Mouse (Mus musculus) kidney, embryonic 16.5 days (tissue): ENCODE measurements around the gene Fbln7. TPM values are rescaled to one million over a fixed set of nuclear protein-coding genes. Genes with fewer than 3 reads are reported as not detected.

Experiments
- ATAC-seq: fragments of 200-750 bp; cut with Nextera tagmentation; 2 replicates; pipeline ENCODE4 v1.8.0; 2017; ENCODE audit warnings: moderate TSS enrichment; ENCODE audit not compliant: low FRiP score, low TSS enrichment
- H3K27ac ChIP-seq: fragments of 300-500 bp; sonication (generic); 2 replicates; pipeline ENCODE4 v1.5.1; 2014; ENCODE audit warnings: low read length
- H3K27me3 ChIP-seq: fragments of 300-500 bp; sonication (generic); 2 replicates; pipeline ENCODE4 v1.6.1; 2014; ENCODE audit warnings: low read length, control low read depth, mixed read lengths; ENCODE audit not compliant: insufficient read depth
- H3K36me3 ChIP-seq: fragments of 300-500 bp; sonication (generic); 2 replicates; pipeline ENCODE4 v1.6.1; 2014; ENCODE audit warnings: low read length, control low read depth, mixed read lengths; ENCODE audit not compliant: insufficient read depth
- H3K4me1 ChIP-seq: fragments of 300-500 bp; sonication (generic); 2 replicates; pipeline ENCODE4 v1.6.1; 2014; ENCODE audit warnings: low read length, control low read depth, mixed read lengths; ENCODE audit not compliant: insufficient read depth
- H3K4me2 ChIP-seq: fragments of 300-500 bp; sonication (generic); replicated peaks from 2 replicates; pipeline ENCODE4 v1.6.1; 2014; ENCODE audit warnings: low read depth, low read length
- H3K4me3 ChIP-seq: fragments of 300-500 bp; sonication (generic); 2 replicates; pipeline ENCODE4 v1.5.1; 2014; ENCODE audit warnings: mild to moderate bottlenecking, low read length
- H3K9ac ChIP-seq: fragments of 300-500 bp; sonication (generic); replicated peaks from 2 replicates; pipeline ENCODE4 v1.6.1; 2014; ENCODE audit warnings: low read length
- H3K9me3 ChIP-seq: fragments of 300-500 bp; sonication (generic); 2 replicates; pipeline ENCODE4 v1.6.1; 2016; ENCODE audit warnings: low read length, control low read depth
- WGBS: fragments of 180-500 bp; shearing (Covaris S2); extraction: QIAGEN DNeasy Blood & Tissue Kit; methylation state at CpG from one replicate; pipeline ENCODE4 v1.1.7; 2014; 5-methylcytosine and 5-hydroxymethylcytosine counted together
- polyA plus RNA-seq: library from polyadenylated mRNA; unstranded; fragments of >200 nt; fragmentation: Nextera tagmentation; extraction: Ambion mirVana; gene quantifications from 2 replicates; pipeline ENCODE4 v1.2.1, GENCODE M21; 2015

Fbln7 gene
- polyA plus RNA-seq, 1 experiment from 2014 or later, result 8.1 TPM

DNA sequence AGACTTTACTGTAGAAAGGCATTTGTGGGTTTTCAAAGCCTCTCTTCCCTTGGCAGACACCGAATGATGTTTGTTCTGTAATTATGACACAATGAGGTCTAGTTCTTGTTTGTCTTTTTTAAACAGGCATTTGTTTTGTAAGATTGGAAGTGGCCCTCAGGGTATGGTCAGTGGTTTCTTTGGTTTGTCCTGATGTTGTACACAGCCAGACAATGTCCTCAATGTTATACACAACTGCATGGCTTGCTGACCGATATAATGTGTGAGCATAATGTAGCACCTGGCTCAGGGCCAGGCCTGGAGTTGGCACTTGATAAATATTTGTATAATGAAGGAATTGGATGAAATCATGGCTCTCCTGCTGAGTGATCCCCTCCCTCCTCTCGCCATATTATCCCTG lies 2.9 kb upstream of the Fbln7 start:
- Histone ChIP-seq H3K27ac (no peak overlapping the region), H3K9ac (no peak overlapping the region), H3K4me1 (peaks cover 6% of the 10 kb centered on the region; the same call in 1 of the 2 replicates), H3K4me3 (no peak overlapping the region), H3K27me3 (no peaks in the 10 kb centered on the region), H3K36me3 (no peaks in the 10 kb centered on the region), H3K9me3 (no peaks in the 10 kb centered on the region), H3K4me2 (no peak overlapping the region)
- WGBS, result 65% methylated on average over 3 of the region's 3 CpGs
- ATAC-seq, result no peak

DNA sequence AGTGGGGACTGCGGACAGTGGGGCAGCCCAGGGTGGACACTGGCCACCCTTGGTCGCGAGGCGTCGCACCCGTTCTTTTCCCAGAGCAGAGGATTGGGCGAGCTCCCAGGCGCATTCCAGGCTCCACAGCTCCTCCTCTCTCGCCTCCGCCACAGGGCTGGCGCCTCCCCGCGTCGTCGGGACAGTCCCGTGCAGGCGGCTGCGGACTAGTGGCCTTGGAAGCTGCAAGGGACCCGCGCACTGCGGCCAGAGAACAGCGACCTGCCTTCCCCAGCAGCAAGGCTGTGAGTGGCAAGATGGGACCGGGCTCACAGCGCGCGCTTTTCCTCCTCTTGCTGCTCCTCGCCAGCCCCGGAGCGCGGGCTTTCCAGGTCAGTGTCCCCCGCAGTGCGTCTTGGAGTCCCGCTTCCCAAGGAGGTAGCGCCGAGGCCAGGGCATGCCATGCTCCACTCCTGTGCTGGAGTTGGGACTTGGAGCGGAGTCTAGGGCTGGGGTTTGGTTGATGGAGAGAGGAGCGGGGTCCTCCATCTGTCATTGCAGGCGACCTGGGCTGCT lies 1.1 kb downstream of the Fbln7 start:
- Histone ChIP-seq H3K27ac (no peak overlapping the region), H3K27me3 (no peaks in the 10 kb centered on the region), H3K4me2 (peak overlapping the region; percentile 77), H3K4me1 (peaks cover 10% of the 10 kb centered on the region), H3K4me3 (peak overlapping the region; percentile 50), H3K9ac (peak overlapping the region; percentile 61), H3K9me3 (no peaks in the 10 kb centered on the region), H3K36me3 (no peaks in the 10 kb centered on the region)
- ATAC-seq, result peak; percentile 96
- WGBS, result under 1% methylated on average over 37 of the region's 38 CpGs

DNA sequence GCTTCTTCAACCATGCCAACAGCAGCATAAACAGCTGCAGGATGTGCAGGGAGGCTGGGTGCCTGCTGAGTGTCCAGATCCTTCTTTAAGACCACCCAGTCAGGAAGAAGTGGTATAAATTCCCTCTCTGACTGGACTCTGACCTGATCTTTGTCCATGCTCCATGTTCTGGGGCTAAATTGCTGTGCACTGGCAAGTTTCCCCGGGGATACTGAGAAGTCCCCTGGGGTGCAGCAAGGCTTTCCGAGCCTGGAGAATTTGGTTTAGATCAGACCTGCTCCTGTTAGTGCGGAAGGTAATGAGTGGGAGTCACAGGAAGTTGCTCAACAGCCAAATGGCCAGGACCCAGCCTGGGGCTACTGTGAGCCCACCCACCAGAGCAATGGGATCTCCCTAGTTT lies 2.3 kb downstream of the Fbln7 start:
- no peak overlapping the region for H3K4me2 ChIP-seq
- no peak overlapping the region for H3K9ac ChIP-seq
- H3K4me3 ChIP-seq, result no peak overlapping the region
- H3K27ac ChIP-seq, result no peak overlapping the region
- ATAC-seq, result no peak
- 35% methylated on average over 3 of the region's 3 CpGs for WGBS
- no peaks in the 10 kb centered on the region for H3K27me3 ChIP-seq
- H3K36me3 ChIP-seq, result no peaks in the 10 kb centered on the region
- H3K4me1 ChIP-seq, result peaks cover 10% of the 10 kb centered on the region
- no peaks in the 10 kb centered on the region for H3K9me3 ChIP-seq

DNA sequence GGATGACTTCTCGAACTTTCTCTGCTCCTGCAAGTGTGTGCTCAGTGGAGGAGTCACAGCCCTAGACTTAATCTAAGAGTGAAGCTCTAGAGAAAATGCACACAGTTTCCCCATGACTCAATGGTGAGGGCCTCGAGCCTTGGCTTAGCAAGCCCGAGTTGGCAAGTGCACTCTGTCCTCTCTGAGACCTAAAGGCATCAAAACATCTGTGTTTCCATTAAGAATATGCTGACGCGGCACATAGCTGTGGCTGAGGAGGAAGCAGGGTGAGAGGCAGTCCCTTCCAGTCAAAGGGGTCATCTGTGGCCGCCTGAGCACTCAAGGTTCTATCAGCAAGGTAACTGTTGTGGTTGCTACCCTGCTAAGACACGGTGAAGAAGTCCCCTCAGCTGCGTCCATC lies 8.9 kb downstream of the Fbln7 start:
- H3K27me3 ChIP-seq, result no peaks in the 10 kb centered on the region
- 62% methylated on average over 8 of the region's 8 CpGs for WGBS
- no peak overlapping the region for H3K4me3 ChIP-seq
- H3K9me3 ChIP-seq, result no peaks in the 10 kb centered on the region
- no peaks in the 10 kb centered on the region for H3K4me1 ChIP-seq
- H3K4me2 ChIP-seq, result no peak overlapping the region
- H3K36me3 ChIP-seq, result no peaks in the 10 kb centered on the region
- no peak for ATAC-seq
- H3K27ac ChIP-seq, result no peak overlapping the region
- no peak overlapping the region for H3K9ac ChIP-seq

DNA sequence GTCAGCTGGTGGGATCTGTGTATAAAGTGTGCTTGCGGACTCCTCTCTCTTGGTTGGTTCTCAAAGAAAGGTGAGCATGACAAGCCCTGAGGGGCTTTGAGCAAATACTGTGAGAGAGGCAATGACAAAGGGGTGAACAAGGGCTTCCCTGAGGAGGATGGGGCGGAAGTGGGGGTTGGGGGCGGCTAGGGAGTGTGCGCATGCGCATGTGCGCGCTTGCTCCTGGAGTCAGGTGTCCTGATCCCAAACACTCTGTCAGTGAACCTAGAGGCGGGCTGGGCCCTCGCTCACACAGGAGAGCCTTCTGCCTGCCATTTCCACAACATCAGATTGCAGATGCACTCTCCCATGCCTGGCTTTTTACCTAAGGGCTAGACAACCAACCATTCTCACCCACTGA lies 9.5 kb downstream of the Fbln7 start:
- Histone ChIP-seq H3K4me1 (no peaks in the 10 kb centered on the region), H3K27me3 (no peaks in the 10 kb centered on the region), H3K4me2 (no peak overlapping the region), H3K4me3 (no peak overlapping the region), H3K9ac (no peak overlapping the region), H3K27ac (no peak overlapping the region), H3K36me3 (no peaks in the 10 kb centered on the region), H3K9me3 (no peaks in the 10 kb centered on the region)
- WGBS, result 87% methylated on average over 9 of the region's 9 CpGs
- no peak for ATAC-seq

DNA sequence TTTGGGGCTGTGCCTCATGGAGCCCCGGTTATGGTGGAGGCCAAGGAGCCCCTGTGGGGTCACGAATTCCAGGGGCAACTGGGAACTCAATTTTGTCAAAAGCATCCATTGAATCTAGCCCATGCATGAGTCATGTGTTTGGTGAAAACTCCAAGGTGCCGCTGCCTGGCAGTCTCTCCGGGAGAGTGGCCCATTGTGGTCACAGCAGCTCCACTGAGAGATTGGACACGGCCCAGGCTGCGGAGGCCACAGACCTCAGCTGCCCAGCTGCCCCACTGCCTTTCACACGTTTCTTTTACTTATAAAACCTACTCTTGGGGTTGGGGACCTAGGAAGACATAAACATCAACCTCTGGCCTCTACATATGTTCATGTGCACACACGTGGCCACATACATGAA lies 12.7 kb downstream of the Fbln7 start:
- Histone ChIP-seq H3K27me3 (no peaks in the 10 kb centered on the region), H3K4me2 (no peak overlapping the region), H3K9me3 (no peaks in the 10 kb centered on the region), H3K4me3 (no peak overlapping the region), H3K9ac (no peak overlapping the region), H3K36me3 (no peaks in the 10 kb centered on the region), H3K4me1 (no peaks in the 10 kb centered on the region), H3K27ac (no peak overlapping the region)
- whole genome bisulfite sequencing, result 75% methylated on average over 8 of the region's 8 CpGs
- no peak for ATAC-seq

DNA sequence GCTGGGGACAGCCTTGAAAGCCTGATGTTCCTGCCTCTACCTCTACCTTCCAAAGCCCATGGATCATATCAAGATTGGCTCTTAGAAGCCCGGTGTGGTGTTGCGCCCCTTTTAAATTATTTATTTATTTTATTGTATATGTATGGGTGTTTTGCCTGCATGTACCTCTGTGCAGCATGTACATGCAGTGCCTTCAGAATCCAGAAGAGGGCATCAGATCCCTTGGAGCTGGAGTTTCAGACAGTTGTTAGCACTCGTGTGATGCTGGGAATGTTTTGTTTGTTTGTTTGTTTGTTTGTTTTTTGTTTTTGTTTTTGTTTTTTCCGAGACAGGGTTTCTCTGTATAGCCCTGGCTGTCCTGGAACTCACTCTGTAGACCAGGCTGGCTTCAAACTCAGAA lies 18.5 kb downstream of the Fbln7 start:
- 72% methylated on average over 4 of the region's 4 CpGs for WGBS
- H3K27ac ChIP-seq, result no peak overlapping the region
- no peak for ATAC-seq
- no peak overlapping the region for H3K9ac ChIP-seq
- no peaks in the 10 kb centered on the region for H3K4me1 ChIP-seq
- H3K4me3 ChIP-seq, result no peak overlapping the region
- no peaks in the 10 kb centered on the region for H3K27me3 ChIP-seq
- no peak overlapping the region for H3K4me2 ChIP-seq
- H3K36me3 ChIP-seq, result no peaks in the 10 kb centered on the region
- H3K9me3 ChIP-seq, result no peaks in the 10 kb centered on the region

DNA sequence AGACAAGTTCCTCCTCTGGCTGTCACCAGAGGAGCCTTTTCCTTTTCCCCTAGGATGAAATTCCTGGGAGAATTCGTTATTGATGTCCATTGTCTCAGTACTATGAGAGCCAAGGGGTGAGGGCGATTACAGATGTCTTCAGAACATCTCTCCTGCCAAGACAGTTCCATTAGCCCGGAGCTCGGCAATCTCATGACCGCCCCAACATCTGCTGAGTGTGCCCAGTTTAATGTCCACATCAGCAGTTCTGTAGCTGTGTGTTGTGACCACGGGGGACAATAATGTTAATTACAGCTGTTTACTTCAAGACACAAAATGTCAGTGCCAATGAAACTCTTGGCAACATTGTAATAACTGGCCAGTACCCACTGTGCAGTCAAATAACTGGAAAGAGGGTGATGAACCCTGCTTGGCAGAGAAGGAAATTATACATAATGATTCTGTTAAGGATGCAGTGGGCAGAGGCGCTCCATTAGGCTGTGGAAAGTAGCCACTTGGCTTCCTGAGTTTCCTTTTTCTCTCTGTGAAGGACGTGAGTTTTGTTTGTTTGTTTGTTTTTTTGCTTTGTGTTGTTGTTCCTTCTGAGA lies 22.5 kb downstream of the Fbln7 start:
- Histone ChIP-seq H3K4me2 (no peak overlapping the region), H3K27me3 (no peaks in the 10 kb centered on the region), H3K27ac (no peak overlapping the region), H3K9me3 (no peaks in the 10 kb centered on the region), H3K4me3 (no peak overlapping the region), H3K36me3 (no peaks in the 10 kb centered on the region), H3K9ac (no peak overlapping the region), H3K4me1 (peaks cover 13% of the 10 kb centered on the region; the same call in 1 of the 2 replicates)
- 79% methylated on average over 8 of the region's 8 CpGs for WGBS
- no peak for ATAC-seq

DNA sequence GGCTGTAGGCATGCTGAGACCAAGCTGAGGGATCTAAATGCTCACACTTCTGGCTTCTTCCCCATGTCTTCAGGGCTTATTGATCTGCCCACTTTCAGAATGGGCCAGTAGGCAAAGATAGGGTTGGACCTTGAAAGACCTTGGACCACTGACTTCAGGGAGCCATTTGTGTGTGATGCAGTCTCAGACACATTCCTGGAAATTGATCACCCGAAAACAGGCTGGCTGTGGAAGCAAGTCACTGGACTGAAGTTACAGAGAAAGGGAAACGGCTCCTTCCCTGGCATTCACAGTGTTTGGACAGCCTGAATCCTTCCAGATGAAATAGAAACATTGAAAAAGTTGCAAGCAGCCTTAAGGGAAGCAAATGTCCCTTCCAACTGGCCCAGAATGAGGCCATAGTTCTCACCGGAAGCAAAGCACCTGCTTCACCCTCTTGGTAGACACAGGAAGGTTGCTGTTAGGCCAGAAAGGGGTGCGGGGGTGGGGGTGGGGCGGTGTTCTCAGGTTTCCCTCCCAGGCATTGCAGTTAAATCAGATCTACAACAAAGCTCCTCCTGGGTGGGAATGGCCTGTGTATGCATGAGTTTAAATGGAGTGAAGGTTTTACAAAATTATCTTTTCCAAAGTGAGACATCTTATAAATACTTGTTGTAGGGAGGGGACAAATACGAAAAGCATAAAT lies 25.2 kb downstream of the Fbln7 start:
- H3K27ac ChIP-seq, result peak overlapping the region; percentile 92
- H3K9ac ChIP-seq, result peak overlapping the region; percentile 5; the same call in 1 of the 2 replicates
- no peaks in the 10 kb centered on the region for H3K27me3 ChIP-seq
- peak; percentile 64 for ATAC-seq
- peaks cover 21% of the 10 kb centered on the region for H3K4me1 ChIP-seq
- H3K9me3 ChIP-seq, result peaks cover 4% of the 10 kb centered on the region; the same call in 1 of the 2 replicates
- no peaks in the 10 kb centered on the region for H3K36me3 ChIP-seq
- no peak overlapping the region for H3K4me3 ChIP-seq
- WGBS, result 38% methylated on average over 6 of the region's 6 CpGs
- H3K4me2 ChIP-seq, result no peak overlapping the region; the same call in 1 of the 2 replicates

DNA sequence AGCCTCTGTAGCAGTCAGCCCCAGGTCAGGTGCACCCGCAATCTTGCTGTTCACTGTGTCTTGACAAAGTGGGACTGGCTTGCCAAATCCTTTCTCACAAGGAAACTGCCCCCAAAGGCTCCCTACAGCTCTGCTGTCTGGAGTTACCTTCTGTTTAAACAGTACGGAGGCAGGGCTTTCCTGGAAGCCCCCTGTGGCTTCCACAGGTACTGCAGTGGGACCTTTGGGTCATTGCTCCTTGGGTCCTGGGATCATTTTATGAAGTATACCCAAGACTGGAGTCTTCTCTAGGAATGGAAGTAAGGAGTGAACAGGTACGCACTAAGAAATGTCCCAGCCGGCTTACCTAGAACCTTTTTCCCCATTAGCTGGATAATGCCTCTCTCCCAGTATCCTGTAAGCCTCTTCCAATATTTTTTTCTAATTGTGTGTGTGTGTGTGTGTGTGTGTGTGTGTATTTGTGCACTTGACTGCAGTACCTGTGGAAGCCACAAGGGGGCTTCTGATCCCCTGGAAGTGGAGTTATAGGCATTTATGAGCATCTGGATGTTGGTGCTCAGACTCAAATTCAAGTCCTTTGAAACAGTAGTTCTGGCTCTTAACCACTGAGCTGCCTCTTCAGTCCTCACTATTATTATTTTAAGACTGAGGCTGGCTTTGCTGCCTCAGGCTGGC lies 28.0 kb downstream of the Fbln7 start:
- no peak for ATAC-seq
- 86% methylated on average over 4 of the region's 4 CpGs for WGBS
- H3K4me3 ChIP-seq, result no peak overlapping the region

More for the DNA sequence above, 28.0 kb downstream of the Fbln7 start:
- H3K27ac ChIP-seq, result no peak overlapping the region
- no peak overlapping the region for H3K9ac ChIP-seq
- peaks cover 21% of the 10 kb centered on the region for H3K4me1 ChIP-seq
- no peak overlapping the region for H3K4me2 ChIP-seq
- peaks cover 4% of the 10 kb centered on the region; the same call in 1 of the 2 replicates for H3K9me3 ChIP-seq
- H3K36me3 ChIP-seq, result no peaks in the 10 kb centered on the region
- no peaks in the 10 kb centered on the region for H3K27me3 ChIP-seq
